Mouse (Mus musculus): ENCODE measurements around the gene Nckap5.

The Nckap5 gene

GRCm38 (mm10) chr1:126481459-126482228 is 349.0 kb downstream of the Nckap5 start:
- no peak for DNase-seq (ENCODE audit: low read depth, low spot score)

GRCm38 (mm10) chr1:126473044-126473443 is 357.6 kb downstream of the Nckap5 start:
- DNase-seq (ENCODE audit: low read depth, low spot score), result no peak

GRCm38 (mm10) chr1:126471419-126471818 is 359.2 kb downstream of the Nckap5 start:
- no peak for DNase-seq (ENCODE audit: low read depth, low spot score)

GRCm38 (mm10) chr1:126470883-126471282 is 359.7 kb downstream of the Nckap5 start:
- DNase-seq (ENCODE audit: low read depth, low spot score), result no peak

GRCm38 (mm10) chr1:126469818-126470544 is 360.6 kb downstream of the Nckap5 start:
- no peak for DNase-seq (ENCODE audit: low read depth, low spot score)

- no peak for DNase-seq (ENCODE audit: low read depth, low spot score)
Observed at GRCm38 (mm10) chr1:126461527-126462354, 368.9 kb downstream of the Nckap5 start.

- DNase-seq (ENCODE audit: low read depth, low spot score), result no peak
Observed at GRCm38 (mm10) chr1:126457739-126458138, 372.9 kb downstream of the Nckap5 start.

- no peak for DNase-seq (ENCODE audit: low read depth, low spot score)
Observed at GRCm38 (mm10) chr1:126454504-126455173, 376.0 kb downstream of the Nckap5 start.

GRCm38 (mm10) chr1:126451472-126451871 is 379.1 kb downstream of the Nckap5 start:
- DNase-seq (ENCODE audit: low read depth, low spot score), result no peak

- no peak for DNase-seq (ENCODE audit: low read depth, low spot score)
Observed at GRCm38 (mm10) chr1:126449424-126449823, 381.2 kb downstream of the Nckap5 start.

- DNase-seq (ENCODE audit: low read depth, low spot score), result no peak
Observed at GRCm38 (mm10) chr1:126443890-126444289, 386.7 kb downstream of the Nckap5 start.

GRCm38 (mm10) chr1:126442723-126443122 is 387.9 kb downstream of the Nckap5 start:
- DNase-seq (ENCODE audit: low read depth, low spot score), result no peak

GRCm38 (mm10) chr1:126438000-126438572 is 392.5 kb downstream of the Nckap5 start:
- no peak for DNase-seq (ENCODE audit: low read depth, low spot score)

- DNase-seq (ENCODE audit: low read depth, low spot score), result no peak
Observed at GRCm38 (mm10) chr1:126436937-126437667, 393.5 kb downstream of the Nckap5 start.

GRCm38 (mm10) chr1:126432285-126432684 is 398.3 kb downstream of the Nckap5 start:
- peak; percentile 29 for DNase-seq (ENCODE audit: low read depth, low spot score)

GRCm38 (mm10) chr1:126431594-126431993 is 399.0 kb downstream of the Nckap5 start:
- DNase-seq (ENCODE audit: low read depth, low spot score), result peak; percentile 73

GRCm38 (mm10) chr1:126411426-126411825 is 419.2 kb downstream of the Nckap5 start:
- no peak for DNase-seq (ENCODE audit: low read depth, low spot score)

- no peak for DNase-seq (ENCODE audit: low read depth, low spot score)
Observed at GRCm38 (mm10) chr1:126407886-126408285, 422.7 kb downstream of the Nckap5 start.

GRCm38 (mm10) chr1:126405543-126405942 is 425.1 kb downstream of the Nckap5 start:
- DNase-seq (ENCODE audit: low read depth, low spot score), result no peak

- no peak for DNase-seq (ENCODE audit: low read depth, low spot score)
Observed at GRCm38 (mm10) chr1:126403970-126404369, 426.6 kb downstream of the Nckap5 start.

Data from ES-CJ7 (cell line).